Mouse (Mus musculus) ES-E14 (cell line): ENCODE data around the gene Frmpd1.

ENCODE experiments used
- CHD2 ChIP-seq: IDR thresholded peaks from 2 replicates; pipeline ENCODE4 v1.6.1; 2014; ENCODE audit warnings: mild to moderate bottlenecking, low read depth, low read length, inconsistent platforms
- MAFK ChIP-seq: IDR thresholded peaks from 2 replicates; pipeline ENCODE4 v1.6.1; 2014; ENCODE audit warnings: mild to moderate bottlenecking, low read depth, low read length, inconsistent platforms; ENCODE audit not compliant: insufficient read depth
- ZC3H11A ChIP-seq: IDR thresholded peaks from 2 replicates; pipeline ENCODE4 v1.6.1; 2012; ENCODE audit warnings: low read depth, mild to moderate bottlenecking, inconsistent platforms, low read length, borderline replicate concordance
- ZNF384 ChIP-seq: IDR thresholded peaks from 2 replicates; pipeline ENCODE4 v1.6.1; 2012; ENCODE audit warnings: low read depth, low read length, inconsistent platforms

- peak; percentile 55; the same call in 1 of the 2 replicates for TF ChIP-seq CHD2
- no peak for TF ChIP-seq ZC3H11A
- TF ChIP-seq ZNF384: no peak
- TF ChIP-seq MAFK: no peak
Measured at GRCm38 (mm10) chr4:45287906-45288305, 103.2 kb downstream of the Frmpd1 start.
